Mouse (Mus musculus) cerebellum, adult 2 months (tissue): ENCODE measurements around the gene Slc8a3.

Source experiments
- CTCF ChIP-seq: fragments of 200-500 bp; IDR thresholded peaks from 2 replicates; pipeline ENCODE4 v1.5.1; 2011; ENCODE audit warnings: low read depth, mild to moderate bottlenecking, control low read depth, low read length, moderate library complexity, borderline replicate concordance; ENCODE audit not compliant: insufficient read depth
- POLR2A ChIP-seq: fragments of 200-500 bp; IDR thresholded peaks from 2 replicates; pipeline ENCODE4 v1.6.1; 2011; ENCODE audit warnings: low read length, control low read depth, borderline replicate concordance; ENCODE audit not compliant: insufficient read depth

DNA sequence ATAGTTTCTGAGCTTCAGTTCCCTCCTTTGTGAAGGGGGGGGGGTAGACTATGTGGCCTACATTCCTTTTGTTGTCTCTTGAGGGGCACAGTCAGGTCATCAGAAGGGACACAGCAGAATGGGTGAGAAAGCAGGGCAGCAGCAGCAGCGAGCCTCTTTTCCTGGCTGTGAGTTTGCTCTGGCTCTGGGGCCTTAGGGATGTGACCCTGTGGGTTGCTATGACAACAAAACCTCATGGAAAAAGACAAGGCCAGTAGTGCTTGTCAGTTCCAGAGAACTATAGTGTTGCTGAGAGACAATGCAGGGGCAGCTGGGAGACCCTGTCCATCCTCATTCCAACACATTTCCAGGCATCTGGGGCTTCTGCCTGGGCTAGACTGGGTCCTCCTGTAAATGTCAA, 129.8 kb downstream of the Slc8a3 start:
- no peak for TF ChIP-seq POLR2A
- TF ChIP-seq CTCF = no peak
